Mouse (Mus musculus) heart, postnatal 0 days (tissue): ENCODE measurements around the gene Rsph14.

Experiments
- CTCF ChIP-seq: IDR thresholded peaks from 2 replicates; pipeline ENCODE4 v1.5.1; 2016; ENCODE audit warnings: antibody characterized with exemption, control low read depth, low read depth
- EP300 ChIP-seq: IDR thresholded peaks from 2 replicates; pipeline ENCODE4 v1.6.1; 2016; ENCODE audit warnings: antibody characterized with exemption, low read depth

GRCm38 (mm10) chr10:75078174-75079128 is 46.1 kb upstream of the Rsph14 start:
- TF ChIP-seq EP300: no peak
- no peak for TF ChIP-seq CTCF
